Mouse (Mus musculus): ENCODE measurements at regions not wholly inside any gene's neighbourhood (a gene's known extent, or its start where the extent isn't known, plus 50 kb on each side); places are given as distances from the start of the nearest gene placed in this dataset.

- no peak for DNase-seq (ENCODE audit: low spot score in 2 of 2)
Observed at GRCm38 (mm10) chr14:25401104-25401963, 57.7 kb upstream of the Zmiz1 start.

GRCm38 (mm10) chr14:25402409-25402808, 56.6 kb upstream of the Zmiz1 start:
- no peak for DNase-seq (ENCODE audit: low spot score in 2 of 2)

GRCm38 (mm10) chr14:25405191-25405590, 53.8 kb upstream of the Zmiz1 start:
- DNase-seq (ENCODE audit: low spot score in 2 of 2) = no peak

- DNase-seq (ENCODE audit: low spot score in 2 of 2) = no peak
Observed at GRCm38 (mm10) chr14:25406059-25406458, 52.9 kb upstream of the Zmiz1 start.

- no peak for DNase-seq (ENCODE audit: low spot score in 2 of 2)
Observed at GRCm38 (mm10) chr14:25406613-25407012, 52.4 kb upstream of the Zmiz1 start.

- DNase-seq (ENCODE audit: low spot score in 2 of 2) = no peak
Observed at GRCm38 (mm10) chr14:25407111-25407510, 51.9 kb upstream of the Zmiz1 start.

Measured in frontal cortex, postnatal 25 days (tissue).